Mouse (Mus musculus): ENCODE results near the gene Rnf167. TPM values are rescaled to one million over a fixed set of nuclear protein-coding genes. Genes with fewer than 3 reads are reported as not detected.

Gene Rnf167
- total RNA-seq, 2 experiments from 2014 or later: 52.1 to 52.3 TPM

- intact Hi-C loops (cut with DNase I): no loop called here
- DNase-seq: no peak
Observed at GRCm38 (mm10) chr11:70670483-70670882, 23.4 kb downstream of the Rnf167 start.

- DNase-seq: no peak
- intact Hi-C loops (cut with DNase I): no loop called here
Observed at GRCm38 (mm10) chr11:70671333-70672047, 24.5 kb downstream of the Rnf167 start.

GRCm38 (mm10) chr11:70674014-70674413, 27.0 kb downstream of the Rnf167 start:
- intact Hi-C loops (cut with DNase I): no loop called here
- DNase-seq: no peak

- intact Hi-C loops (cut with DNase I): no loop called here
- no peak for DNase-seq
Observed at GRCm38 (mm10) chr11:70674501-70674900, 27.5 kb downstream of the Rnf167 start.

GRCm38 (mm10) chr11:70678092-70678491, 31.1 kb downstream of the Rnf167 start:
- intact Hi-C loops (cut with DNase I): no loop called here
- no peak for DNase-seq

GRCm38 (mm10) chr11:70678576-70678975, 31.5 kb downstream of the Rnf167 start:
- intact Hi-C loops (cut with DNase I): no loop called here
- DNase-seq: no peak

- intact Hi-C loops (cut with DNase I): no loop called here
- no peak for DNase-seq
Observed at GRCm38 (mm10) chr11:70679361-70679760, 32.3 kb downstream of the Rnf167 start.

GRCm38 (mm10) chr11:70679894-70680293, 32.9 kb downstream of the Rnf167 start:
- no peak for DNase-seq
- intact Hi-C loops (cut with DNase I): no loop called here

GRCm38 (mm10) chr11:70681170-70681569, 34.1 kb downstream of the Rnf167 start:
- DNase-seq: no peak
- intact Hi-C loops (cut with DNase I): no loop called here

- intact Hi-C loops (cut with DNase I): no loop called here
- DNase-seq: peak; percentile 47
Observed at GRCm38 (mm10) chr11:70681897-70682581, 35.0 kb downstream of the Rnf167 start.

GRCm38 (mm10) chr11:70683640-70684039, 36.6 kb downstream of the Rnf167 start:
- no peak for DNase-seq
- intact Hi-C loops (cut with DNase I): no loop called here

GRCm38 (mm10) chr11:70686901-70687566, 40.0 kb downstream of the Rnf167 start:
- peak; percentile 64 for DNase-seq
- intact Hi-C loops (cut with DNase I): no loop called here

GRCm38 (mm10) chr11:70687601-70688199, 40.7 kb downstream of the Rnf167 start, which contains the start of gene Camta2:
TSS of gene Camta2 (minus strand) at chr11:70688105.
- intact Hi-C loops (cut with DNase I): no loop called here
- peak; percentile 88 for DNase-seq

GRCm38 (mm10) chr11:70688372-70688771, 41.3 kb downstream of the Rnf167 start:
- intact Hi-C loops (cut with DNase I): no loop called here
- DNase-seq: no peak

GRCm38 (mm10) chr11:70689578-70689977, 42.5 kb downstream of the Rnf167 start:
- intact Hi-C loops (cut with DNase I): no loop called here
- no peak for DNase-seq

GRCm38 (mm10) chr11:70693504-70693903, 46.5 kb downstream of the Rnf167 start:
- intact Hi-C loops (cut with DNase I): no loop called here
- no peak for DNase-seq

- no peak for DNase-seq
- intact Hi-C loops (cut with DNase I): no loop called here
Observed at GRCm38 (mm10) chr11:70697376-70697775, 50.3 kb downstream of the Rnf167 start.

- intact Hi-C loops (cut with DNase I): no loop called here
- DNase-seq: no peak
Observed at GRCm38 (mm10) chr11:70699051-70699450, 52.0 kb downstream of the Rnf167 start.

- intact Hi-C loops (cut with DNase I): no loop called here
- DNase-seq: peak; percentile 95
Observed at GRCm38 (mm10) chr11:70699722-70700556, 52.9 kb downstream of the Rnf167 start, which contains the start of the genes Inca1 and Kif1c. TSS of gene Inca1 (minus strand) at chr11:70700155. TSS of gene Kif1c (plus strand) at chr11:70700548.

- peak; percentile 59 for DNase-seq
Observed at GRCm38 (mm10) chr11:70700613-70701012, 53.6 kb downstream of the Rnf167 start.

More at GRCm38 (mm10) chr11:70700613-70701012, 53.6 kb downstream of the Rnf167 start:
- intact Hi-C loops (cut with DNase I): no loop called here
